Mouse (Mus musculus) bone marrow, adult 2 months (tissue): ENCODE data around the gene Zfand3. TPM values are rescaled to one million over a fixed set of nuclear protein-coding genes. Genes with fewer than 3 reads are reported as not detected.

ENCODE experiments used
- H3K27ac ChIP-seq: fragments of 200-500 bp; 2 replicates; pipeline ENCODE4 v1.5.1; 2012; ENCODE audit warnings: low read depth, mild to moderate bottlenecking, control low read depth, inconsistent platforms, low read length; ENCODE audit not compliant: control insufficient read depth, poor library complexity, insufficient read depth
- H3K4me1 ChIP-seq: fragments of 200-500 bp; 2 replicates; pipeline ENCODE4 v1.6.1; 2011; ENCODE audit warnings: low read length; ENCODE audit not compliant: control insufficient read depth, insufficient read depth
- H3K4me3 ChIP-seq: fragments of 200-500 bp; replicated peaks from 2 replicates; pipeline ENCODE3; 2011; ENCODE audit warnings: mild to moderate bottlenecking, low read depth, low read length, control low read depth; ENCODE audit not compliant: control insufficient read depth
- CTCF ChIP-seq: fragments of 200-500 bp; IDR thresholded peaks from 2 replicates; pipeline ENCODE4 v1.5.1; 2011; ENCODE audit warnings: low read length, control low read depth; ENCODE audit not compliant: control insufficient read depth, insufficient read depth
- POLR2A ChIP-seq: fragments of 200-500 bp; IDR thresholded peaks from 2 replicates; pipeline ENCODE4 v1.6.1; 2011; ENCODE audit warnings: low read depth, mild to moderate bottlenecking, control low read depth, low read length, borderline replicate concordance; ENCODE audit not compliant: control insufficient read depth
- WGBS: fragments of 180-500 bp; shearing (Covaris S2); methylation state at CpG from one replicate; pipeline ENCODE4 v1.1.7; 2018; 5-methylcytosine and 5-hydroxymethylcytosine counted together
- polyA plus RNA-seq: library from polyadenylated mRNA; stranded (reverse); fragments of >200 nt; gene quantifications from 2 replicates; pipeline ENCODE4 v1.2.4, GENCODE M21; 2011; ENCODE audit warnings: low replicate concordance; ENCODE audit not compliant: missing spikeins, insufficient read depth, insufficient read length

The Zfand3 gene
- polyA plus RNA-seq, 1 experiment: 46.6 TPM

GRCm38 (mm10) chr17:30097156-30097555, 92.6 kb downstream of the Zfand3 start:
- H3K4me1 ChIP-seq: peaks cover 1% of the 10 kb centered on the region; the same call in 1 of the 2 replicates
- no peak overlapping the region for H3K4me3 ChIP-seq
- H3K27ac ChIP-seq: no peak overlapping the region
- TF ChIP-seq POLR2A (no peak), CTCF (no peak)
- 47% methylated on average over 5 of the region's 5 CpGs for WGBS

- no peak overlapping the region for H3K4me3 ChIP-seq
- H3K27ac ChIP-seq: no peak overlapping the region
- peaks cover 1% of the 10 kb centered on the region; the same call in 1 of the 2 replicates for H3K4me1 ChIP-seq
- no peak for TF ChIP-seq CTCF
- no peak for TF ChIP-seq POLR2A
- WGBS: 62% methylated on average over 4 of the region's 4 CpGs
Observed at GRCm38 (mm10) chr17:30097677-30098076, 93.1 kb downstream of the Zfand3 start.

GRCm38 (mm10) chr17:30099670-30100069, 95.1 kb downstream of the Zfand3 start:
- Histone ChIP-seq H3K4me1 (peaks cover 1% of the 10 kb centered on the region; the same call in 1 of the 2 replicates), H3K4me3 (no peak overlapping the region), H3K27ac (no peak overlapping the region)
- WGBS: 79% methylated on average over 2 of the region's 2 CpGs
- TF ChIP-seq CTCF (no peak), POLR2A (no peak)

GRCm38 (mm10) chr17:30101801-30102200, 97.3 kb downstream of the Zfand3 start:
- H3K4me3 ChIP-seq: no peak overlapping the region
- no peak overlapping the region for H3K27ac ChIP-seq
- peaks cover 1% of the 10 kb centered on the region; the same call in 1 of the 2 replicates for H3K4me1 ChIP-seq
- TF ChIP-seq POLR2A (no peak), CTCF (no peak)

- 46% methylated on average over 5 of the region's 5 CpGs for WGBS
- H3K4me1 ChIP-seq: no peaks in the 10 kb centered on the region
Observed at GRCm38 (mm10) chr17:30103005-30103404, 98.5 kb downstream of the Zfand3 start.

GRCm38 (mm10) chr17:30103641-30104165, 99.2 kb downstream of the Zfand3 start:
- 80% methylated on average over 4 of the region's 4 CpGs for WGBS
- Histone ChIP-seq H3K4me3 (no peak overlapping the region), H3K4me1 (no peaks in the 10 kb centered on the region), H3K27ac (no peak overlapping the region)
- no peak for TF ChIP-seq POLR2A
- TF ChIP-seq CTCF: no peak

More at GRCm38 (mm10) chr17:30103005-30103404, 98.5 kb downstream of the Zfand3 start:
- TF ChIP-seq POLR2A (no peak), CTCF (no peak)
- Histone ChIP-seq H3K27ac (no peak overlapping the region), H3K4me3 (no peak overlapping the region)

GRCm38 (mm10) chr17:30105369-30105768, 100.8 kb downstream of the Zfand3 start:
- Histone ChIP-seq H3K27ac (no peak overlapping the region), H3K4me3 (no peak overlapping the region), H3K4me1 (no peaks in the 10 kb centered on the region)
- peak; percentile 47 for TF ChIP-seq CTCF
- TF ChIP-seq POLR2A: no peak
- WGBS: 85% methylated on average over 3 of the region's 3 CpGs

- Histone ChIP-seq H3K4me1 (peaks cover 1% of the 10 kb centered on the region; the same call in 1 of the 2 replicates), H3K4me3 (no peak overlapping the region), H3K27ac (no peak overlapping the region)
- TF ChIP-seq CTCF (no peak), POLR2A (no peak)
- 85% methylated on average over 7 of the region's 7 CpGs for WGBS
Observed at GRCm38 (mm10) chr17:30110678-30111077, 106.1 kb downstream of the Zfand3 start.

GRCm38 (mm10) chr17:30111556-30111955, 107.0 kb downstream of the Zfand3 start:
- Histone ChIP-seq H3K4me3 (no peak overlapping the region), H3K27ac (no peak overlapping the region), H3K4me1 (peaks cover 1% of the 10 kb centered on the region; the same call in 1 of the 2 replicates)
- 79% methylated on average over 5 of the region's 5 CpGs for WGBS
- TF ChIP-seq POLR2A (no peak), CTCF (no peak)
